Mouse (Mus musculus) forebrain, embryonic 16.5 days (tissue): ENCODE measurements around the gene Zfp9. TPM values are rescaled to one million over a fixed set of nuclear protein-coding genes. Genes with fewer than 3 reads are reported as not detected.
A peak's percentile ranks its signal among the peaks of the same experiment; 100 is the strongest.

Experiments
- ATAC-seq: fragments of 200-750 bp; cut with Nextera tagmentation; 2 replicates; pipeline ENCODE4 v1.8.0; 2017; ENCODE audit warnings: mild to moderate bottlenecking, moderate library complexity
- H3K27ac ChIP-seq: fragments of 300-500 bp; sonication (generic); 2 replicates; pipeline ENCODE4 v1.5.1; 2014; ENCODE audit warnings: low read length, control low read depth
- H3K27me3 ChIP-seq: fragments of 300-500 bp; sonication (generic); replicated peaks from 2 replicates; pipeline ENCODE4 v1.6.1; 2014; ENCODE audit warnings: low read length; ENCODE audit not compliant: control insufficient read depth, insufficient read depth
- H3K36me3 ChIP-seq: fragments of 300-500 bp; sonication (generic); 2 replicates; pipeline ENCODE4 v1.6.1; 2014; ENCODE audit not compliant: control insufficient read depth, insufficient read depth
- H3K4me1 ChIP-seq: fragments of 300-500 bp; sonication (generic); replicated peaks from 2 replicates; pipeline ENCODE4 v1.6.1; 2014; ENCODE audit warnings: low read length; ENCODE audit not compliant: control insufficient read depth, insufficient read depth
- H3K4me2 ChIP-seq: fragments of 300-500 bp; sonication (generic); 2 replicates; pipeline ENCODE4 v1.6.1; 2014; ENCODE audit warnings: mild to moderate bottlenecking, low read length, control low read depth
- H3K4me3 ChIP-seq: fragments of 300-500 bp; sonication (generic); replicated peaks from 2 replicates; pipeline ENCODE4 v1.5.1; 2014; ENCODE audit warnings: mild to moderate bottlenecking, low read length, control low read depth
- H3K9ac ChIP-seq: fragments of 300-500 bp; sonication (generic); replicated peaks from 2 replicates; pipeline ENCODE4 v1.6.1; 2014; ENCODE audit warnings: low read depth, low read length, control low read depth
- H3K9me3 ChIP-seq: fragments of 300-500 bp; sonication (generic); 2 replicates; pipeline ENCODE4 v1.6.1; 2016; ENCODE audit warnings: low read length; ENCODE audit not compliant: control insufficient read depth
- WGBS: fragments of 180-500 bp; shearing (Covaris S2); extraction: QIAGEN DNeasy Blood & Tissue Kit; methylation state at CpG from one replicate; pipeline ENCODE4 v1.1.7; 2014; 5-methylcytosine and 5-hydroxymethylcytosine counted together
- polyA plus RNA-seq: library from polyadenylated mRNA; unstranded; fragments of >200 nt; fragmentation: Nextera tagmentation; extraction: Ambion mirVana; gene quantifications from 2 replicates; pipeline ENCODE4 v1.2.1, GENCODE M21; 2015

Gene Zfp9
- 10.4 and 11.6 TPM in 2 replicates for polyA plus RNA-seq

DNA sequence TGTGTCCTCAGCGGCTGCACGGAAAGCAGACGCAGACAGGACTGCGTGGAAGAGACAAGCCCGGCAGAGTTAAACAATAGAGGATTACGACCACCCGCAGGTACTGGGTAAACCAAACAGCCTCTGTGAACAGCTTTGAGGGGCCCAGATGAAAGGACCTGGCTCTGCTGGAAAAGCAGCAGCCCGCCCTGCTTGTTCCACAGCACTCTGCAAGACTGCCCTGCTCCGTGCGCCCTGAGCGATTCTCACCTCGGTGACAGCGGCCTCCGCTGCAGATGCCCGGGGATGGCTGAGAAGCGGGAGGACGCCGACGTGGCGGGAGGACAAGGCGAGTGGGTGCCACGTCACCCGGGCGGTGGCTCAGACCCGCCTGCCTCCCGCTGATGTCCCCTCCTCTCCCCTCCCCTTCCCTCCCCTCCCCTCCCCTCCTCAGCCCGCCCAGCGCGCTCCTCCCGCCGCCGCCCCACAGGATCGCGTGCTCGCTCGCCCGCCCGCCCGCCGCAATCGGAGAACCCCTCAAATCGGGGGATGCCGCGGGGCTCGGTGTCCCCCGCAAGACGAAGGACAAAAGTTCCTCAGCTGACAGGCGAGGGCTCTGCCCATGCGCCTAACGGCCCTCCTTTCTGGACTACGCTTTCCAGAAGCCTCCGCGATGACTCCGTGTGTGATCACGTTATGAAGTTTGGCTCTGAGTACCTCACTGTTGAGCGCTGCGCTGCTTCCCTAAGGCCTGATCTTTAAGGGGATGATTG lies at the start of gene Zfp9:
Gene Zfp9 (minus strand): TSS at position 364 of the 752 bp plus-strand sequence.
- peak within 1 kb of the TSS; percentile 68 for H3K4me3 ChIP-seq
- ATAC-seq: peak; percentile 90
- no peaks in the 10 kb centered on the region for H3K9me3 ChIP-seq
- peak within 1 kb of the TSS; percentile 79 for H3K9ac ChIP-seq
- peaks cover 16% of the 10 kb centered on the region for H3K4me1 ChIP-seq
- peak within 1 kb of the TSS; percentile 49 for H3K4me2 ChIP-seq
- peak within 1 kb of the TSS; percentile 80 for H3K27ac ChIP-seq
- H3K27me3 ChIP-seq: peaks cover 48% of the 10 kb centered on the region
- H3K36me3 ChIP-seq: no peaks in the 10 kb centered on the region
- 0% methylated on average over 42 of the region's 57 CpGs for WGBS

DNA sequence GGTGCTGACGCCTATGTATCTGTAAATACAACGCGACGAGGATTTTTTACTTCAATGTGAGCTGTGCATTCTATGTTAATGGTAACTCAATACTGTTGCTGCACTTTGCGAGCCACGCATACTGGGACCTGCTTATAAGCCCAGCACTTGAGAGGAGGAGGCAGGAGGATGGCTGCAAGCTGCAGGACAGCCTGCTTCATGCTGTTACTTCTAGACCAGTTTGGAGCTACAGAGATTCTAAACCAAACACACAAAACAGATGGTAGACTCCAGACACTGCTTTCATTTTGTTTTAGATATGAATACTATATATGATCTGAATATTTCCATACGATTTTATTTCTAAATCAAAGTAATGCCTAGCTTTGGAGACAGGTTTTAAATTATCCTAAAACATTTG lies 41.5 kb upstream of the Zfp9 start:
- no peak overlapping the region for H3K4me3 ChIP-seq
- H3K4me1 ChIP-seq: no peaks in the 10 kb centered on the region
- no peak overlapping the region for H3K27ac ChIP-seq
- H3K4me2 ChIP-seq: no peak overlapping the region
- peaks cover 23% of the 10 kb centered on the region for H3K36me3 ChIP-seq
- no peak for ATAC-seq
- no peaks in the 10 kb centered on the region for H3K27me3 ChIP-seq
- no peaks in the 10 kb centered on the region for H3K9me3 ChIP-seq
- 94% methylated on average over 7 of the region's 7 CpGs for WGBS
- no peak overlapping the region for H3K9ac ChIP-seq

DNA sequence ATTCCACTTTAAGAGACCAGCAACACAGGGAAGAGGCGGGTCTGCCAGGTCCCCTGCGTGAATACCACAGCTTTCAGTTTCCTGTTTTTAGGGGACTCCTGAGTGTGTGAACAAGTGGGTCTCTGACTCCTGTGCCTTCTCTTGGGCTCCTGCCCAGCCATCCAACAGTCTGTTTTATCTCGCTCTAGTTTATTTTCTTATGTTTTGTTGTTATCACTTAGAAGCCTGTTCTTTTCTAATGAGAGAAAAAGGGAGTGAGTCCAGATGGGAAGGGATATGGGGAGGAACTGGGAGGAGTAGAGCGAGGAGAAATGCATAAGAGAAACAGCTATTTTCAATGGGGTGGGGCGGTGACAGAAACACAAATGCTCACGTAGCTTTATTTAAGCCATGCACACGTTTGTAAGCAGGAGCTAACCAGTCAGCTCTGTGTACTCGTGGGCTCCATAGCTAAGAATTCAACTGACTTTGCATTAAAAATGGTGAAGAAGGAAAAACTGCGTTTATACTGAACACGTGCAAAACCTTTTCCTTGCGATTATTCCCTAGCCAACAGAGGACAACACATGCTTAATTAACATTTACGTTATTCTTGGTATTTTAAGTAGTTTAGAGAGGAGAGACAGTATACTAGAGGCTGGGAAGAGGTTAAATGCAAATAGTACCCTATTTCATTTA lies 34.4 kb upstream of the Zfp9 start:
- Histone ChIP-seq H3K4me3 (no peak overlapping the region), H3K36me3 (peaks cover 14% of the 10 kb centered on the region), H3K4me2 (no peak overlapping the region), H3K27ac (no peak overlapping the region), H3K4me1 (no peaks in the 10 kb centered on the region), H3K9me3 (no peaks in the 10 kb centered on the region), H3K27me3 (no peaks in the 10 kb centered on the region), H3K9ac (no peak overlapping the region)
- WGBS: 94% methylated on average over 12 of the region's 12 CpGs
- ATAC-seq: no peak

DNA sequence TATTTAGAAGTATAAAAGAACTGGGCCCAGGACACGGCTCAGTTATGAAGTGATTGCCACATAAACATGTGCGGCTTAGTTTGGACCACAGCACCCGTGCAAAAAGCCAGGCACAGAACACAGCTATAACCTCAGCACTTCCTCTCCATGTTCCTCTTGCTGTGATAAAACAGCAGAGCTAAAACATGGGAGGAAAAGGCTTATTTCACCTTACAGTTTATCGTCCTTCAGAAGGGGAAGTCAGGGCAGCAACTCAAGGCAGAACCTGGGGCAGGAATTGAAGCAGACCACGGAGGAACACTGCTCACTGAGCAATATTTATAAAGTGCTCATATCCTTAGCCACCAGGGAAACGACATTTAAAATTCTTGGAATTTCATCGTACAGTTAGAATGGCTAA lies 19.9 kb upstream of the Zfp9 start:
- Histone ChIP-seq H3K36me3 (peaks cover 11% of the 10 kb centered on the region; the same call in 1 of the 2 replicates), H3K27me3 (no peaks in the 10 kb centered on the region), H3K27ac (no peak overlapping the region), H3K9ac (no peak overlapping the region), H3K9me3 (no peaks in the 10 kb centered on the region), H3K4me3 (no peak overlapping the region), H3K4me1 (no peaks in the 10 kb centered on the region), H3K4me2 (no peak overlapping the region)
- 90% methylated on average over 7 of the region's 7 CpGs for WGBS
- ATAC-seq: no peak

DNA sequence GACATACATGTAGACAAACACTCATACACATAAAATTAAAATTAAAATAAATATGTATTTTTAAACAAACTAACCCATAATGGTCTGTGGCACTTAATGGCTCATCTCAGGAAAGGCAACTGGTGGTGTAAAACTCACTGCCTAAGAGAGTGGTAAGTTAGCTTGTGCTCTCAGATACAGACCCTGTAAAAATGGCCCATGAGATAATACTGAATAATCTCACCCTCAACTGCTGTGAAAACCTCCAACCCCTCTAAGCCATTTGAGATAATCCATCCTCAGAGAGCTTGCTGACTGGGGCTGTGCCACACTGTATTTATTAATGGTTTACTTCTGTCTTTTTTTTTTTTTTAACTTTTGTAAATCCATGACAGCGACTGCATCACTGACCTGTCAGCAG lies 3.0 kb upstream of the Zfp9 start:
- ATAC-seq: no peak
- WGBS: 74% methylated on average over 1 of the region's 1 CpGs

DNA sequence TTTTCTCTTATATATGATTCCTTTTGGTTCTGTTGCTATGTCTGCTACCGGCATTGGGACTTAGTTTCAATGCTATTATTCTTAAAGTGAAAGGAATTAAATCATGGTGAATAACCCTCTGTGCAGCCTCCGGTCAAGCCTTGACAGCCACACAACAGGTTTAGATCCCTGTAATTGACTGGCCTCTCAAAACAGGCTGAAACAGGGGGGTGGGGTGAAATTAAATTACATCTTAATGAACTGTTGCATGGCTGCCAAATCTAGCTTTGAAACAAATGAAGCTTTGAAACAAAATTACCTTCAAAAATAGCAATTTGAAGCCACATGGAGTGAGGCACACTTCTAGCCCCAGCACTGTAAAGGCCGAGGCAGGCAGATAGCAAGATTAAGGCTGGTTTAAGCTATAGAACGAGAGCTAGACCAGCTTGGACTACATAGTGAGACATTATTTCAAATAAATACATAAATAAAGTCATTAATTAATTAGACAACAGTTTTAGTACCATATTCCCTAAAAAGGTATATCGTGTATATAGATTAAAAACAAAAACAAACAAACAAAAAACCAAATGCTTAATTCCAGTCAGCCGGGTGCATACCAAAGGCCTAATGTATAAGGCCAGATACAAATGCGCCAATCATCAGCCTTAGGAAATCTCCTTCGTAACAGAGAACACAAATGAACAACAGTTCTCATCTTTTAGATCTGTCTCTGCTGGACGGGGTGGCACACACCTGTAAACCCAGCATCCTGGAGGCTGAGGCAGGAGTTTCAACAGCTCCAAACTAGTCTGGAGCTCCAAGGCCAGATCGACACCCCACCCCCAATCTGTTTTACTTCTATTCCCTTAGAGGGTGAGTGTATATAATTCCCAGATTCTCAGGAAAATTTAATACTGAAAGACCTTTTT lies 990 bp downstream of the Zfp9 start:
- WGBS: 6% methylated on average over 10 of the region's 10 CpGs
- Histone ChIP-seq H3K27ac (peak overlapping the region; percentile 16), H3K4me1 (peaks cover 16% of the 10 kb centered on the region), H3K4me2 (peak overlapping the region; percentile 49), H3K9ac (peak overlapping the region; percentile 79), H3K4me3 (peak overlapping the region; percentile 68), H3K36me3 (no peaks in the 10 kb centered on the region), H3K27me3 (peaks cover 43% of the 10 kb centered on the region), H3K9me3 (no peaks in the 10 kb centered on the region)
- peak; percentile 27; the same call in 1 of the 2 replicates for ATAC-seq

More for the DNA sequence above, 3.0 kb upstream of the Zfp9 start:
- Histone ChIP-seq H3K27me3 (peaks cover 36% of the 10 kb centered on the region), H3K9me3 (no peaks in the 10 kb centered on the region), H3K4me3 (no peak overlapping the region), H3K4me1 (peaks cover 11% of the 10 kb centered on the region), H3K9ac (no peak overlapping the region), H3K36me3 (no peaks in the 10 kb centered on the region), H3K4me2 (no peak overlapping the region), H3K27ac (no peak overlapping the region)

DNA sequence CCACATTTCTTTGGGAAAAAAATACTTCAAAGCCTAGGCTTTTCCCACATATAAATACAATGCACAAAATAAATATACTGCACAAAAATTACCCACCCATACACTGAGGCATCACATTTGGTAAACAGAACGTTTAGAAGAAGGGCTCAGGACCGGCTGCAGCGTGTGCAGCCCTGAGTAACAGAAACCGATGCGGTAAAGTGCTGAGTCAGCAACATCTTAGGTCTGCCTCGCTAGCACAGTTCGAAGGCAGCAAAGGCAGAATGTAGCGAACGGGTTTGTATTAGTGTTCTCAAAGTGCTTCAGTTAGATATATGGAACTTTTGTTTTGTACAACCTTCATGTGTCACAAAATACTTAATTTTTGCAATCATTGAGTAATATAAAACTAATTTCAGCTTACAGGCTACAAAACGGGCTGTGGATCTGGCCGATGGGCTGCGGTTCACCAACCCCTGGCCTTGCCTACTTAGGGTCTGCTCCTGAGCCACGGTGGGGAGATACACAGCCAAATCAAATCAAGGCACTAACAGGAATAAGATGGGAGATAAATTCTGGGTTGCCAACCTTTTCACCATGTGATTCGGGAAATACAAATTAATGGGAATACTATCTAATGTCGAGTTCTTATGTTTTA lies 16.9 kb downstream of the Zfp9 start:
- Histone ChIP-seq H3K27me3 (0 out of 2 replicates have a peak, but pooled peaks cover 4% of the 10 kb centered on the region), H3K4me3 (no peak overlapping the region), H3K4me1 (no peaks in the 10 kb centered on the region), H3K4me2 (no peak overlapping the region), H3K9ac (no peak overlapping the region), H3K9me3 (no peaks in the 10 kb centered on the region), H3K36me3 (peaks cover 18% of the 10 kb centered on the region), H3K27ac (no peak overlapping the region)
- ATAC-seq: no peak
- WGBS: 77% methylated on average over 15 of the region's 15 CpGs

DNA sequence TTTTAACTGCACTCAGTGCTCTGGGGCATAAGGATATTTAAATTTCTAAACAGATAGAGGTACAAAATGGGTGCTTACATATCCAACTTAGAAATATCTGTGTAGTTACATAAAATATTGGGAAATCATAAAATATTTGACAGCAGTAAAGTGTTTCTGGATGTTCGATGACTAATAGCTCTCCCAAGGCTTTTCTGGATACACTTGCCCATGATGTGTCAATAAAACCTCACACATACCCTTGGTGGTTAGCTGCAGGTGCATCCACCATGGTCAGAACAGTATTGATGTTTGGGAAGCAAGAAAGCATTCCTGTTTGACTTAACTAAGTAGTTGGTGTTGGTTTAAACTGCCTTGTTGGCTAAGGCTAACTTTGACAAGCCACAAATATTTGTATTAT lies 21.4 kb downstream of the Zfp9 start:
- H3K9ac ChIP-seq: no peak overlapping the region
- 0 out of 2 replicates have a peak, but pooled peaks cover 2% of the 10 kb centered on the region for H3K27me3 ChIP-seq
- WGBS: 92% methylated on average over 1 of the region's 1 CpGs
- H3K4me3 ChIP-seq: no peak overlapping the region
- H3K36me3 ChIP-seq: peaks cover 4% of the 10 kb centered on the region; the same call in 1 of the 2 replicates
- no peak overlapping the region for H3K4me2 ChIP-seq
- no peak for ATAC-seq
- H3K27ac ChIP-seq: no peak overlapping the region
- H3K4me1 ChIP-seq: peaks cover 16% of the 10 kb centered on the region
- no peaks in the 10 kb centered on the region for H3K9me3 ChIP-seq
